Mouse (Mus musculus): ENCODE results near the gene Grrp1. TPM values are rescaled to one million over a fixed set of nuclear protein-coding genes. Genes with fewer than 3 reads are reported as not detected.
"Not testable (repeated sequence)": the region's sequence is repeated elsewhere in the genome, so short reads cannot be mapped to it uniquely, and the experiment has no call there.

The Grrp1 gene
- total RNA-seq (2021), result 10 to 100 TPM in 1 of 2 experiments, 1 to 10 TPM in 1; 8.6 to 13.8 TPM
- long read RNA-seq, experiment 1, transcript Grrp1-201 (2 exons, 1,226 nt), result major isoform, 15 of 15 reads
- long read RNA-seq, experiment 1, partial matches to known transcripts, result 0 of 15 reads
- long read RNA-seq, experiment 1, other reads (novel, unspliced or antisense), result 0 of 15 reads
- long read RNA-seq, experiment 2, transcript Grrp1-201 (2 exons, 1,226 nt), result major isoform, 13 of 17 reads
- long read RNA-seq, experiment 2, partial matches to known transcripts, result 0 of 17 reads
- long read RNA-seq, experiment 2, other reads (novel, unspliced or antisense), result 4 of 17 reads

- intact Hi-C loops (cut with DNase I), result loop anchor here (10.0 kb wide), 1 partner anchor 221 kb away; no protein-coding TSS in a partner anchor
- peak in 1 of 2 experiments; percentile 35 for DNase-seq
Observed at GRCm38 (mm10) chr4:134253722-134254324, at the start of gene Grrp1. Grrp1 (minus strand) TSS chr4:134254106.

- DNase-seq, result no peak
- intact Hi-C loops (cut with DNase I), result no loop called here
Observed at GRCm38 (mm10) chr4:134302084-134302483, 48.2 kb upstream of the Grrp1 start.

- DNase-seq, result peak; percentile 68 to 74
- intact Hi-C loops (cut with DNase I), result no loop called here
Observed at GRCm38 (mm10) chr4:134300316-134300715, 46.4 kb upstream of the Grrp1 start.

GRCm38 (mm10) chr4:134299498-134299810 lies 45.5 kb upstream of the Grrp1 start:
- intact Hi-C loops (cut with DNase I), result no loop called here
- no peak for DNase-seq

GRCm38 (mm10) chr4:134298626-134299497 lies 45.0 kb upstream of the Grrp1 start:
- intact Hi-C loops (cut with DNase I), result no loop called here
- DNase-seq, result no peak

- intact Hi-C loops (cut with DNase I), result no loop called here
- no peak for DNase-seq
Observed at GRCm38 (mm10) chr4:134297369-134297768, 43.5 kb upstream of the Grrp1 start.

GRCm38 (mm10) chr4:134296523-134296922 lies 42.6 kb upstream of the Grrp1 start:
- DNase-seq, result no peak
- intact Hi-C loops (cut with DNase I), result no loop called here

GRCm38 (mm10) chr4:134296096-134296495 lies 42.2 kb upstream of the Grrp1 start:
- DNase-seq; intact Hi-C loops (cut with DNase I): not testable (repeated sequence)

- intact Hi-C loops (cut with DNase I), result loop anchor here (2.0 to 5.0 kb wide), 4 partner anchors 31 to 256 kb away; no protein-coding TSS in a partner anchor
- DNase-seq, result peak; percentile 43 to 49
Observed at GRCm38 (mm10) chr4:134293692-134294163, 39.8 kb upstream of the Grrp1 start.

GRCm38 (mm10) chr4:134293061-134293691 lies 39.3 kb upstream of the Grrp1 start:
- peak in 1 of 2 experiments; percentile 50 for DNase-seq
- intact Hi-C loops (cut with DNase I), result loop anchor here (2.0 to 5.0 kb wide), 4 partner anchors 30 to 256 kb away; no protein-coding TSS in a partner anchor

GRCm38 (mm10) chr4:134292067-134292466 lies 38.2 kb upstream of the Grrp1 start:
- intact Hi-C loops (cut with DNase I), result loop anchor here (2.0 to 5.0 kb wide), 4 partner anchors 29 to 255 kb away; no protein-coding TSS in a partner anchor

GRCm38 (mm10) chr4:134288397-134289256 lies 34.7 kb upstream of the Grrp1 start:
- no peak for DNase-seq
- intact Hi-C loops (cut with DNase I), result no loop called here

More at GRCm38 (mm10) chr4:134292067-134292466, 38.2 kb upstream of the Grrp1 start:
- peak; percentile 82 to 87 for DNase-seq

- DNase-seq, result peak; percentile 73 to 75
- intact Hi-C loops (cut with DNase I), result loop anchor here (2.0 kb wide), 1 partner anchor 101 kb away; the partner anchor contains the start of gene Cep85
Observed at GRCm38 (mm10) chr4:134287575-134288025, 33.7 kb upstream of the Grrp1 start, which contains the start of gene Pdik1l. Pdik1l (minus strand) TSS chr4:134287895.

GRCm38 (mm10) chr4:134287168-134287564 lies 33.3 kb upstream of the Grrp1 start:
- peak; percentile 99 for DNase-seq
- intact Hi-C loops (cut with DNase I), result loop anchor here (2.0 kb wide), 1 partner anchor 100 kb away; the partner anchor contains the start of gene Cep85

GRCm38 (mm10) chr4:134286226-134287167 lies 32.6 kb upstream of the Grrp1 start:
- intact Hi-C loops (cut with DNase I), result loop anchor here (2.0 kb wide), 1 partner anchor 100 kb away; the partner anchor contains the start of gene Cep85
- DNase-seq, result peak in 1 of 2 experiments; percentile 9

GRCm38 (mm10) chr4:134284942-134285341 lies 31.0 kb upstream of the Grrp1 start:
- no peak for DNase-seq
- intact Hi-C loops (cut with DNase I), result no loop called here
